Mouse (Mus musculus) bone marrow, adult 2 months (tissue): ENCODE results near the gene Rbm33.

Experiments used
- CTCF ChIP-seq: fragments of 200-500 bp; IDR thresholded peaks from 2 replicates; pipeline ENCODE4 v1.5.1; 2011; ENCODE audit warnings: low read length, control low read depth; ENCODE audit not compliant: control insufficient read depth, insufficient read depth
- POLR2A ChIP-seq: fragments of 200-500 bp; IDR thresholded peaks from 2 replicates; pipeline ENCODE4 v1.6.1; 2011; ENCODE audit warnings: low read depth, mild to moderate bottlenecking, control low read depth, low read length, borderline replicate concordance; ENCODE audit not compliant: control insufficient read depth

DNA sequence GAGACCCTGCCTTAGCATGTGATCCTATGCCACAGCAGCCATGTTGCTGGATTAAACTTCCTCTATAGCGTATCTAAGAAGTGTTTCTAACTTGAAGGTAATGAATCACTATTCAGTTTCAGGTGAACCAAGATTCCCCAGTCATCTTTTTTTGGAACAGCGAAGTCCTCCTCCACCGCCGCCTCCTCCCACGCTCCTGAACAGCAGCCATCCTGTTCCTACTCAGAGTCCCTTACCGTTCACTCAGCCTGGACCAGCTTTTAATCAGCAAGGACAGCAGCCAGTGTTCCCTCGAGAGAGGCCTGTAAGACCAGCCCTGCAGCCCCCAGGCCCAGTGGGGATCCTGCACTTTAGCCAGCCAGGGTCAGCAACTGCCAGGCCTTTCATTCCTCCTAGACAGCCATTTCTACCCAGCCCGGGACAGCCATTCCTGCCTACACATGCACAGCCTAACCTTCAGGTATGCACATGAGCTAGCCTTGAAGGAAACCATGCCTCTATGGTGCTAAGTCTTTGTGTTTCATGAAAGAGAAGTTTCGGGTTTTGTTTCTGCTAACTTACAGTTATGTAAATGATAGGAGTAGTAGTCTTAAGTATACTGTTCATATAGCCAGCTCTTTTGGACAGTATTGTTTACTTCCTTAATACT, 70.7 kb downstream of the Rbm33 start:
- TF ChIP-seq CTCF (no peak), POLR2A (no peak)
